ENCODE assay signal across 17 mouse cellular contexts in the genomic region with DNA sequence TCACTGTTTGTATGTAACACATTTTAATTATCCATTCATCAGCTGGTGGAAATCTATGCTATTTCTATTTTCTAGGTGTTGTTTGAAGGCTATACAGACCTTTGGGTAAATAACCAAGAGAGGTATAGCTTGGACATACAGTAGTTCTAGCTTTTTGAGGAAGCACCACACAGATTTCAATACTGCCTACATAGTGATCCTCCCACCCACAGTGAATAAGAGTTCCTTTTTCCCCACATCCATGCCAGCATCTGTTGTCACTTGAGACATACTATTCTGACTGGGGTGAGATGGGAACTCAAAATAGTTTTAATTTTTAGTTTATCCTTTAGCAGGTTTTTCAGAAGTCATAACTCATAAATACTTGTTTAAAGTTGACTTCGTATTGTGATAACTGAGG.
"Had no signal": no experiment of that assay in that cellular context is flagged by ENCODE, and none has a peak within 500 bp of the region (broad histone marks: within the 10 kb centered on the region; RNA-seq: fewer than 3 reads in every experiment).

No protein-coding gene starts in this region.

- ATAC-seq: liver, embryonic 12.5 days; liver, postnatal 0 days; lung, postnatal 0 days; midbrain, embryonic 13.5 days; midbrain, embryonic 15.5 days; midbrain, embryonic 16.5 days had no signal

- DNase-seq: left cerebral cortex, postnatal 4 days; liver; liver, embryonic 13.5 days; liver, postnatal 0 days; lung, adult 18-20 months; lung, adult 2 months; lung, embryonic 14.5 days; lung, postnatal 10 days; lung, postnatal 14 days; lung, postnatal 36 days; lung, postnatal 4 days; midbrain, embryonic 14.5 days had no signal
